Mouse (Mus musculus) colon, adult 2 months (tissue): ENCODE measurements around the gene Plod1. TPM values are rescaled to one million over a fixed set of nuclear protein-coding genes. Genes with fewer than 3 reads are reported as not detected.

Experiments
- polyA plus RNA-seq: library from polyadenylated mRNA; depleted of rRNA; stranded (reverse); fragments of >200 nt; gene quantifications from 2 replicates; pipeline ENCODE4 v1.2.3, GENCODE M21; 2012; rRNA removed

The Plod1 gene
- polyA plus RNA-seq: 28.2 and 36.6 TPM in 2 replicates

GRCm38 (mm10) chr4:147936331-147936954, at the start of gene Plod1:
Gene Plod1 (minus strand): TSS chr4:147936767.

GRCm38 (mm10) chr4:147985205-147986132, 48.9 kb upstream of the Plod1 start, which contains the start of gene Nppb:
Gene Nppb (plus strand): TSS chr4:147985788.

GRCm38 (mm10) chr4:147940576-147941044, 4.0 kb upstream of the Plod1 start, which contains the start of gene 2510039O18Rik:
Gene 2510039O18Rik (plus strand): TSS chr4:147940895.

GRCm38 (mm10) chr4:147904313-147905089, 32.1 kb downstream of the Plod1 start, which contains the start of gene Mfn2:
Gene Mfn2 (minus strand): TSS chr4:147904704.

GRCm38 (mm10) chr4:147868450-147869031, 68.0 kb downstream of the Plod1 start, which contains the start of the genes Miip and Fv1:
Gene Miip (minus strand): TSS chr4:147868816.
Gene Fv1 (plus strand): TSS chr4:147868979.

Other genes starting within 250 kb of the Plod1 start
- not detected in 2 replicates for gene Zfp534, start 234.2 kb downstream of the Plod1 start, polyA plus RNA-seq
- gene Zfp984, start 127.0 kb downstream of the Plod1 start, polyA plus RNA-seq: 0.12 TPM in 2 replicates
- gene Zfp933, start 88.4 kb downstream of the Plod1 start, polyA plus RNA-seq: 0.34 and 0.35 TPM in 2 replicates
- 59.8 and 88.8 TPM in 2 replicates for gene Miip, start 68.0 kb downstream of the Plod1 start, polyA plus RNA-seq
- 0.47 and 0.83 TPM in 2 replicates for gene Fv1, start 67.8 kb downstream of the Plod1 start, polyA plus RNA-seq
- 51.7 and 58.1 TPM in 2 replicates for gene Mfn2, start 32.1 kb downstream of the Plod1 start, polyA plus RNA-seq
- gene 2510039O18Rik, start 4.1 kb upstream of the Plod1 start, polyA plus RNA-seq: 200 and 218 TPM in 2 replicates
- gene Nppb, start 49.0 kb upstream of the Plod1 start, polyA plus RNA-seq: not detected in 2 replicates
- not detected in 2 replicates for gene Nppa, start 64.0 kb upstream of the Plod1 start, polyA plus RNA-seq
- 3.9 and 4.8 TPM in 2 replicates for gene Clcn6, start 102.1 kb upstream of the Plod1 start, polyA plus RNA-seq
- gene Mthfr, start 102.3 kb upstream of the Plod1 start, polyA plus RNA-seq: 21.1 and 24.5 TPM in 2 replicates
- 35.6 and 37.8 TPM in 2 replicates for gene Agtrap, start 151.3 kb upstream of the Plod1 start, polyA plus RNA-seq
- 17.8 and 18.4 TPM in 2 replicates for gene Mad2l2, start 193.6 kb upstream of the Plod1 start, polyA plus RNA-seq
- 0.15 and 0.57 TPM in 2 replicates for gene Draxin, start 193.9 kb upstream of the Plod1 start, polyA plus RNA-seq
- 65.0 and 70.9 TPM in 2 replicates for gene Fbxo6, start 215.4 kb upstream of the Plod1 start, polyA plus RNA-seq
- gene Fbxo44, start 223.7 kb upstream of the Plod1 start, polyA plus RNA-seq: 15.5 and 18.0 TPM in 2 replicates
- gene Fbxo2, start 223.9 kb upstream of the Plod1 start, polyA plus RNA-seq: 1.7 and 2.0 TPM in 2 replicates